Mouse (Mus musculus) heart, postnatal 0 days (tissue): ENCODE measurements at regions not wholly inside any gene's neighbourhood (a gene's known extent, or its start where the extent isn't known, plus 50 kb on each side); places are given as distances from the start of the nearest gene placed in this dataset.

ENCODE experiments used
- CTCF ChIP-seq: IDR thresholded peaks from 2 replicates; pipeline ENCODE4 v1.5.1; 2016; ENCODE audit warnings: antibody characterized with exemption, control low read depth, low read depth
- EP300 ChIP-seq: IDR thresholded peaks from 2 replicates; pipeline ENCODE4 v1.6.1; 2016; ENCODE audit warnings: antibody characterized with exemption, low read depth

- TF ChIP-seq EP300 = no peak
- TF ChIP-seq CTCF = no peak
Measured at GRCm38 (mm10) chr1:42489563-42489962, 206.0 kb upstream of the Pou3f3 start.
